Mouse (Mus musculus) kidney, embryonic 14.5 days (tissue): Measurements from ENCODE around the gene Mcts2. TPM values are rescaled to one million over a fixed set of nuclear protein-coding genes. Genes with fewer than 3 reads are reported as not detected.

ENCODE experiments used
- ATAC-seq: fragments of 200-750 bp; cut with Nextera tagmentation; 2 replicates; pipeline ENCODE4 v1.8.0; 2017; ENCODE audit warnings: moderate number of reproducible peaks, mild to moderate bottlenecking, moderate TSS enrichment, moderate library complexity; ENCODE audit not compliant: low FRiP score, low TSS enrichment
- H3K27ac ChIP-seq: fragments of 300-500 bp; sonication (generic); 2 replicates; pipeline ENCODE4 v1.5.1; 2014; ENCODE audit warnings: low read depth, mild to moderate bottlenecking, low read length, moderate library complexity, mixed read lengths
- H3K27me3 ChIP-seq: fragments of 300-500 bp; sonication (generic); 2 replicates; pipeline ENCODE4 v1.6.1; 2014; ENCODE audit warnings: mild to moderate bottlenecking, low read length; ENCODE audit not compliant: control insufficient read depth, insufficient read depth
- H3K36me3 ChIP-seq: fragments of 300-500 bp; sonication (generic); 2 replicates; pipeline ENCODE4 v1.6.1; 2014; ENCODE audit warnings: low read length, mixed read lengths; ENCODE audit not compliant: control insufficient read depth, insufficient read depth
- H3K4me1 ChIP-seq: fragments of 300-500 bp; sonication (generic); 2 replicates; pipeline ENCODE4 v1.6.1; 2014; ENCODE audit warnings: low read length, mixed read lengths; ENCODE audit not compliant: control insufficient read depth, insufficient read depth
- H3K4me2 ChIP-seq: fragments of 300-500 bp; sonication (generic); replicated peaks from 2 replicates; pipeline ENCODE4 v1.6.1; 2014; ENCODE audit warnings: low read depth, mild to moderate bottlenecking, low read length
- H3K4me3 ChIP-seq: fragments of 300-500 bp; sonication (generic); 2 replicates; pipeline ENCODE4 v1.5.1; 2014; ENCODE audit warnings: mild to moderate bottlenecking, low read length
- H3K9ac ChIP-seq: fragments of 300-500 bp; sonication (generic); 2 replicates; pipeline ENCODE4 v1.6.1; 2014; ENCODE audit warnings: low read depth, mild to moderate bottlenecking, low read length, moderate library complexity
- H3K9me3 ChIP-seq: fragments of 300-500 bp; sonication (generic); 2 replicates; pipeline ENCODE4 v1.6.1; 2016; ENCODE audit warnings: low read length; ENCODE audit not compliant: control insufficient read depth
- WGBS: fragments of 180-500 bp; shearing (Covaris S2); extraction: QIAGEN DNeasy Blood & Tissue Kit; methylation state at CpG from one replicate; pipeline ENCODE4 v1.1.7; 2014; 5-methylcytosine and 5-hydroxymethylcytosine counted together
- polyA plus RNA-seq: library from polyadenylated mRNA; unstranded; fragments of >200 nt; fragmentation: Nextera tagmentation; extraction: Ambion mirVana; gene quantifications from 2 replicates; pipeline ENCODE4 v1.2.1, GENCODE M21; 2014

Gene Mcts2
- polyA plus RNA-seq, 1 experiment from 2014 or later: 35.4 TPM

- under 1% methylated on average over 28 of the region's 28 CpGs for WGBS
- H3K9ac ChIP-seq: peak within 1 kb of the TSS; percentile 95
- H3K9me3 ChIP-seq: no peaks in the 10 kb centered on the region
- H3K4me2 ChIP-seq: peak within 1 kb of the TSS; percentile 90
- peaks cover 45% of the 10 kb centered on the region for H3K4me1 ChIP-seq
- peaks cover 3% of the 10 kb centered on the region; the same call in 1 of the 2 replicates for H3K36me3 ChIP-seq
- peak; percentile 81 for ATAC-seq
- no peaks in the 10 kb centered on the region for H3K27me3 ChIP-seq
- H3K4me3 ChIP-seq: peak within 1 kb of the TSS; percentile 92
- peak within 1 kb of the TSS; percentile 85 for H3K27ac ChIP-seq
Observed at GRCm38 (mm10) chr2:152736090-152736601, 49.3 kb downstream of the Mcts2 start, which contains the start of gene Id1. Gene Id1, plus strand, starts transcription at chr2:152736251.

- H3K27me3 ChIP-seq: no peaks in the 10 kb centered on the region
- H3K27ac ChIP-seq: peak overlapping the region; percentile 85
- H3K4me2 ChIP-seq: peak overlapping the region; percentile 90
- peak overlapping the region; percentile 95 for H3K9ac ChIP-seq
- peaks cover 3% of the 10 kb centered on the region; the same call in 1 of the 2 replicates for H3K36me3 ChIP-seq
- WGBS: under 1% methylated on average over 22 of the region's 22 CpGs
- ATAC-seq: no peak
- peaks cover 50% of the 10 kb centered on the region for H3K4me1 ChIP-seq
- H3K9me3 ChIP-seq: no peaks in the 10 kb centered on the region
- H3K4me3 ChIP-seq: peak overlapping the region; percentile 92
Observed at GRCm38 (mm10) chr2:152736748-152737147, 49.9 kb downstream of the Mcts2 start.

Other genes starting within 250 kb of the Mcts2 start
- gene Defb23, start 222.4 kb upstream of the Mcts2 start, polyA plus RNA-seq: not detected in 2 replicates
- not detected in 2 replicates for gene Defb20, start 210.0 kb upstream of the Mcts2 start, polyA plus RNA-seq
- not detected in 2 replicates for gene Defb22, start 196.9 kb upstream of the Mcts2 start, polyA plus RNA-seq
- not detected in 2 replicates for gene Defb26, start 175.3 kb upstream of the Mcts2 start, polyA plus RNA-seq
- 0.80 TPM in 1 of 2 replicates, not detected in the other for gene Defb28, start 168.8 kb upstream of the Mcts2 start, polyA plus RNA-seq
- gene Defb29, start 146.9 kb upstream of the Mcts2 start, polyA plus RNA-seq: 0.66 TPM in 1 of 2 replicates, not detected in the other
- not detected in 2 replicates for gene Gm17416, start 117.7 kb upstream of the Mcts2 start, polyA plus RNA-seq
- gene Defb21, start 114.3 kb upstream of the Mcts2 start, polyA plus RNA-seq: not detected in 2 replicates
- gene Defb19, start 106.7 kb upstream of the Mcts2 start, polyA plus RNA-seq: not detected in 2 replicates
- not detected in 2 replicates for gene Defb45, start 87.6 kb upstream of the Mcts2 start, polyA plus RNA-seq
- gene Defb36, start 82.7 kb upstream of the Mcts2 start, polyA plus RNA-seq: 1.1 TPM in 2 replicates
- gene Defb25, start 64.0 kb upstream of the Mcts2 start, polyA plus RNA-seq: 28.2 and 37.2 TPM in 2 replicates
- gene Rem1, start 60.1 kb upstream of the Mcts2 start, polyA plus RNA-seq: 46.9 and 61.8 TPM in 2 replicates
- 127 and 147 TPM in 2 replicates for gene H13, start 17.6 kb upstream of the Mcts2 start, polyA plus RNA-seq
- gene Id1, start 49.2 kb downstream of the Mcts2 start, polyA plus RNA-seq: 129 and 178 TPM in 2 replicates
- 12.1 and 18.8 TPM in 2 replicates for gene Cox4i2, start 67.1 kb downstream of the Mcts2 start, polyA plus RNA-seq
- 66.9 and 96.1 TPM in 2 replicates for gene Bcl2l1, start 144.7 kb downstream of the Mcts2 start, polyA plus RNA-seq
- 107 and 124 TPM in 2 replicates for gene Tpx2, start 160.9 kb downstream of the Mcts2 start, polyA plus RNA-seq
- 0.13 TPM in 1 of 2 replicates, not detected in the other for gene Mylk2, start 224.3 kb downstream of the Mcts2 start, polyA plus RNA-seq
- gene Foxs1, start 246.2 kb downstream of the Mcts2 start, polyA plus RNA-seq: 4.4 and 4.8 TPM in 2 replicates